Mouse (Mus musculus) embryo, embryonic 10.5 days (tissue): ENCODE measurements around the gene Vsig4.
"Not testable (repeated sequence)": the region's sequence is repeated elsewhere in the genome, so short reads cannot be mapped to it uniquely, and the experiment has no call there.

Source experiments
- DNase-seq: peaks from one replicate; pipeline ENCODE4 v3.0.0-alpha.2; 2015; ENCODE audit warnings: low spot score

Vsig4 gene

GRCm38 (mm10) chrX:96293338-96293737 lies at the start of gene Vsig4:
Vsig4 (minus strand) TSS chrX:96293438.
- DNase-seq = no peak

- DNase-seq = no peak
These were observed 45.9 kb upstream of the Vsig4 start for GRCm38 (mm10) chrX:96339108-96339507.

- peak; percentile 10 for DNase-seq
These were observed 36.5 kb upstream of the Vsig4 start for GRCm38 (mm10) chrX:96329764-96330163.

GRCm38 (mm10) chrX:96256509-96256908 lies 36.7 kb downstream of the Vsig4 start:
- DNase-seq = no peak

GRCm38 (mm10) chrX:96239644-96240043 lies 53.6 kb downstream of the Vsig4 start:
- DNase-seq = no peak

GRCm38 (mm10) chrX:96239037-96239436 lies 54.2 kb downstream of the Vsig4 start:
- no peak for DNase-seq

- no peak for DNase-seq
These were observed 57.5 kb downstream of the Vsig4 start for GRCm38 (mm10) chrX:96235775-96236174.

GRCm38 (mm10) chrX:96227030-96227429 lies 66.2 kb downstream of the Vsig4 start:
- no peak for DNase-seq

GRCm38 (mm10) chrX:96225474-96225873 lies 67.8 kb downstream of the Vsig4 start:
- no peak for DNase-seq

- no peak for DNase-seq
These were observed 69.0 kb downstream of the Vsig4 start for GRCm38 (mm10) chrX:96224210-96224609.

- no peak for DNase-seq
These were observed 75.2 kb downstream of the Vsig4 start for GRCm38 (mm10) chrX:96218088-96218487.

GRCm38 (mm10) chrX:96206872-96207271 lies 86.4 kb downstream of the Vsig4 start:
- no peak for DNase-seq

GRCm38 (mm10) chrX:96205143-96205542 lies 88.1 kb downstream of the Vsig4 start:
- not testable (repeated sequence) for DNase-seq
